Mouse (Mus musculus) limb, embryonic 14.5 days (tissue): ENCODE data around the gene Clrn3. TPM values are rescaled to one million over a fixed set of nuclear protein-coding genes. Genes with fewer than 3 reads are reported as not detected.

Experiments used
- ATAC-seq: fragments of 200-750 bp; cut with Nextera tagmentation; 2 replicates; pipeline ENCODE4 v1.8.0; 2017; ENCODE audit warnings: low read depth, moderate number of reproducible peaks, moderate TSS enrichment; ENCODE audit not compliant: low FRiP score
- DNase-seq: peaks from one replicate; pipeline ENCODE4 v3.0.0-alpha.2; 2015; ENCODE audit warnings: low spot score
- H3K27ac ChIP-seq: fragments of 300-500 bp; sonication (generic); replicated peaks from 2 replicates; pipeline ENCODE4 v1.5.1; 2014; ENCODE audit warnings: low read depth, mild to moderate bottlenecking, low read length, moderate library complexity, mixed read lengths
- H3K27me3 ChIP-seq: fragments of 300-500 bp; sonication (generic); 2 replicates; pipeline ENCODE4 v1.6.1; 2014; ENCODE audit warnings: low read length, mixed read lengths; ENCODE audit not compliant: control insufficient read depth, insufficient read depth
- H3K36me3 ChIP-seq: fragments of 300-500 bp; sonication (generic); 2 replicates; pipeline ENCODE4 v1.6.1; 2014; ENCODE audit warnings: mild to moderate bottlenecking, low read length, moderate library complexity, mixed read lengths; ENCODE audit not compliant: control insufficient read depth, insufficient read depth
- H3K4me1 ChIP-seq: fragments of 300-500 bp; sonication (generic); 2 replicates; pipeline ENCODE4 v1.6.1; 2014; ENCODE audit warnings: antibody characterized with exemption, low read length, mixed read lengths; ENCODE audit not compliant: control insufficient read depth, insufficient read depth
- H3K4me2 ChIP-seq: fragments of 300-500 bp; sonication (generic); replicated peaks from 2 replicates; pipeline ENCODE4 v1.6.1; 2014; ENCODE audit warnings: low read depth, mild to moderate bottlenecking, low read length, moderate library complexity; ENCODE audit not compliant: severe bottlenecking
- H3K4me3 ChIP-seq: fragments of 300-500 bp; sonication (generic); replicated peaks from 2 replicates; pipeline ENCODE4 v1.5.1; 2014; ENCODE audit warnings: low read length
- H3K9ac ChIP-seq: fragments of 300-500 bp; sonication (generic); 2 replicates; pipeline ENCODE4 v1.6.1; 2014; ENCODE audit warnings: mild to moderate bottlenecking, low read depth, low read length, moderate library complexity; ENCODE audit not compliant: severe bottlenecking
- H3K9me3 ChIP-seq: fragments of 300-500 bp; sonication (generic); 2 replicates; pipeline ENCODE4 v1.6.1; 2016; ENCODE audit warnings: low read length; ENCODE audit not compliant: control insufficient read depth
- POLR2A ChIP-seq: fragments of 200-500 bp; IDR thresholded peaks from 2 replicates; pipeline ENCODE4 v1.8.0; 2012; ENCODE audit warnings: inconsistent platforms, mild to moderate bottlenecking, moderate library complexity, borderline replicate concordance; ENCODE audit not compliant: insufficient read depth, insufficient read length; ENCODE audit errors: extremely low read depth
- WGBS: fragments of 180-500 bp; shearing (Covaris S2); extraction: QIAGEN DNeasy Blood & Tissue Kit; methylation state at CpG from one replicate; pipeline ENCODE4 v1.1.7; 2014; 5-methylcytosine and 5-hydroxymethylcytosine counted together
- polyA plus RNA-seq, 2 experiments: library from polyadenylated mRNA; depleted of rRNA in 1 of 2; stranded (reverse) in 1 of 2; unstranded in 1 of 2; fragments of >200 nt; fragmentation: Nextera tagmentation in 1 of 2; extraction: Ambion mirVana in 1 of 2; gene quantifications; 2 replicates each; pipeline versions ENCODE4 v1.2.1 to v1.2.3; 2012 to 2014

Clrn3 gene
- polyA plus RNA-seq, 2 experiments, result 0.03 TPM; not detected in 1

DNA sequence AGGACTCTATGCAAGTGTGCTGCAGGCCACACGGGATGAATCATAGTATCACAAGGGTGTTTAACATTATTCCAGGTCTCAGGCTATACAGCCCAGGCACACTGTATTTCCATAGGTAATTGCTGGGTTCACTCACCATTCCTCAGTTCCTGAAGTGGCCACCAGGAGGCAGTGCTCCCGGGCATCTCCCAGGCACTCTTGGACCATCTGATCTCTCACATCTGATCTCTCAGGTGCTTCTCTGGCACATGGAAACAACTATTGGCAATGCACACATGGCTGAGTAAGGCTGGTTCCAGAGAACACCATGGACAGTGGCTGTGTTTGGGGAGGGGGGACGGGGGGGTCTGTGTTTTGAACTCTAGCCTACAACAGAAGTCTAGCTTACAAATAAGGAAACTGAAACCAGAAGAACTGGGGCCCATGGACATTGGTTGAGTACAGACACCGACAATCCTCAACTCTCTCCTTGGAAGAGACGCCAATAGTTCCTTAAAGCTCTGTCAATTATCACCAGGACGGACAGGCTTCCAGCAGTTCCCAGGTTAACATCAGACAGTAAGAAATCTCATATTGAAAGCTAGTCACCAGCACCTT is 40.1 kb downstream of the Clrn3 start:
- H3K36me3 ChIP-seq, result no peaks in the 10 kb centered on the region
- no peak overlapping the region for H3K27ac ChIP-seq
- WGBS, result 73% methylated on average over 6 of the region's 6 CpGs
- H3K9ac ChIP-seq, result no peak overlapping the region
- no peak for TF ChIP-seq POLR2A
- DNase-seq (no peak), ATAC-seq (no peak)
- no peak overlapping the region for H3K4me2 ChIP-seq
- no peaks in the 10 kb centered on the region for H3K27me3 ChIP-seq
- H3K4me1 ChIP-seq, result peaks cover 4% of the 10 kb centered on the region; the same call in 1 of the 2 replicates
- no peak overlapping the region for H3K4me3 ChIP-seq
- no peaks in the 10 kb centered on the region for H3K9me3 ChIP-seq

DNA sequence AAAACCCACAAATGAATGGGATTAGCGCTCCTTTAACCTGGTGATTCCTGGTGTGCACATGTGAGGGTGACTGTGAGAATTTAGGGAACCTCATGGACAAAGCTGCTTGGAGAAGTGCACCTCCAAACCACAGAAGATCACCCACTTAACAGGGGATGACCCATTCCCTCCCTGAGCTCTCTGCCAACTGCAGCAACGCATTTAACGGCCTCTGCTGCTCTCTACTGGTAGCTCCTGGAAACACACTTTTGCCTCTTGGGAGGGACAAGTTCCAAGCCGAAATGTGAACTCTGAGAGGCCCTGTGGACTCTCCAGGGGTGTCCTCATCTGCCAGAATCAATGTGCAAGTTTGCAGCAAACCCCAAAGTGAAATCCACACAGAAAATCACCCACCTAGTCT is 41.0 kb downstream of the Clrn3 start:
- no peak for TF ChIP-seq POLR2A
- no peaks in the 10 kb centered on the region for H3K36me3 ChIP-seq
- no peak overlapping the region for H3K9ac ChIP-seq
- H3K9me3 ChIP-seq, result no peaks in the 10 kb centered on the region
- peaks cover 4% of the 10 kb centered on the region; the same call in 1 of the 2 replicates for H3K4me1 ChIP-seq
- 21% methylated on average over 4 of the region's 4 CpGs for WGBS
- no peak overlapping the region for H3K4me3 ChIP-seq
- ATAC-seq (0 out of 2 replicates have a peak, but pooled peaks have one; percentile 35), DNase-seq (peak; percentile 63)
- no peak overlapping the region for H3K4me2 ChIP-seq
- H3K27ac ChIP-seq, result no peak overlapping the region
- H3K27me3 ChIP-seq, result no peaks in the 10 kb centered on the region

DNA sequence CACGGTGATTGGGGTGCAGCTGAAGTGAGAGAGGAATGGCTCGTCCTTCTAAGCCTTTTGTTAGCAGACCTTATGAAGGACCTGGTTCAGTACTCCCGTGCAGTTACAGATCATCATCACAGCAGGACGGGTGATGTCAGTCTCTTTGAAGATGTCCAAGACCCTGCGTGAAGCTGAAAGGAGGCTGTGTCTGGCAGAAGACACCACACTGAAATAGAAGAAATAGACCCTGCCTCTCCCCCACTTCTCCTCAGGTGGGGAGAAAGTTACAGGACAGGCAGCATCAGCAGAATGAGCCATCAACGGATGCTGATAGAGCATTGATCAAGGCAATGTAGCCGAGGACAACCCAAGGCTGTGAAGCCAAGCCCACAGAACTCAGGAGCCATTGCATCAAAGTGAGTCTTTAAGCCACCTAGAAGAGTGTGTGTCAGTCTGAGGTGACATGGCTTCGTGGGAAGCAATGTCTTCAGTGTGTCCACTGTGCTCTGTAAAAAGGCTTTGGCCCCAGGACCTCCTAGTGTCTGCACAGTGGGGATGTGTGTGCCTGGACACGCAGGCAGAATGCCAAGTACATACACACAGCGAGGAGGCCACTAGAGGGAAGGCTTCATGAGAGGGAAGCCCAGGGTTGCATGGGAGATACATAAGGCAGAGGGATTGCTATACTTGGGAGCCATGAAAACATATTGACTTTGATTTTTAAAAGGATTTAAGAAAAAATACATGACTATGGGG is 41.6 kb downstream of the Clrn3 start:
- no peaks in the 10 kb centered on the region for H3K36me3 ChIP-seq
- no peak overlapping the region for H3K9ac ChIP-seq
- H3K4me3 ChIP-seq, result no peak overlapping the region
- no peaks in the 10 kb centered on the region for H3K27me3 ChIP-seq
- H3K27ac ChIP-seq, result no peak overlapping the region
- WGBS, result 56% methylated on average over 10 of the region's 10 CpGs
- TF ChIP-seq POLR2A, result no peak
- no peaks in the 10 kb centered on the region for H3K9me3 ChIP-seq
- DNase-seq (no peak), ATAC-seq (no peak)
- H3K4me2 ChIP-seq, result no peak overlapping the region
- H3K4me1 ChIP-seq, result peaks cover 4% of the 10 kb centered on the region; the same call in 1 of the 2 replicates

DNA sequence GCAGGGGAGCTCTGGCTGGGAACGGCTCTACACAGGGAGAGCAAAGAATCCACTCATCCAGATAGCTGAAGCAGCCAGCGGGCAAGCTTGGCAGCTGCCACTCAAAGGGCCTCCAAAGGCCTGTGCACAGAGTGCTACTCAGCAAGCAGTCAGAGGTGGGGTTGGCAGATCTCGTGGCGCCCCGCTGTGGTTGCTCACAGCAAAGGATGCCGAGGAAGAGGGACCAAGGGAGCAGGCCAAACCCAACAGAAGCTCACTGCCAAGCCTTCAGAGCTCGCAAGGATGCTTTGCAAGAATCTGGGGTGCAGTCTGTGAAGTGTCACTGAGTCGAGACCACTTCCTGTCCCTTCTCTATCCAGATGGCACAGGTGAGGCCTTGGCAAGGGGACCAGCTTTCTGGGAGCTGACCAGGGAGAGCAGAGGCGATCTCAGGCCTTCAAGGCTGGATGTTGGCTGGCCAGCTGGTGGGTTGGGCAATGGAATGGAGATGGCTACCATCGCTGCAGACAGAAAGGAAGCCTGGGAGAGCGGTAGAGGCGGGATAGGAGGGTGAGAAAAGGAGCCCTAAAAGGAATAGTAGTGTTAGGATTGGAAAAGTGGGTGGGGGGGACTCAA is 42.6 kb downstream of the Clrn3 start:
- DNase-seq, result peak; percentile 48
- no peak overlapping the region for H3K27ac ChIP-seq
- H3K27me3 ChIP-seq, result no peaks in the 10 kb centered on the region
- no peak overlapping the region for H3K4me2 ChIP-seq
- no peak for TF ChIP-seq POLR2A
- no peaks in the 10 kb centered on the region for H3K9me3 ChIP-seq
- peaks cover 4% of the 10 kb centered on the region; the same call in 1 of the 2 replicates for H3K4me1 ChIP-seq
- H3K4me3 ChIP-seq, result no peak overlapping the region
- WGBS, result 24% methylated on average over 12 of the region's 12 CpGs
- H3K36me3 ChIP-seq, result no peaks in the 10 kb centered on the region
- ATAC-seq, result no peak
- no peak overlapping the region for H3K9ac ChIP-seq

DNA sequence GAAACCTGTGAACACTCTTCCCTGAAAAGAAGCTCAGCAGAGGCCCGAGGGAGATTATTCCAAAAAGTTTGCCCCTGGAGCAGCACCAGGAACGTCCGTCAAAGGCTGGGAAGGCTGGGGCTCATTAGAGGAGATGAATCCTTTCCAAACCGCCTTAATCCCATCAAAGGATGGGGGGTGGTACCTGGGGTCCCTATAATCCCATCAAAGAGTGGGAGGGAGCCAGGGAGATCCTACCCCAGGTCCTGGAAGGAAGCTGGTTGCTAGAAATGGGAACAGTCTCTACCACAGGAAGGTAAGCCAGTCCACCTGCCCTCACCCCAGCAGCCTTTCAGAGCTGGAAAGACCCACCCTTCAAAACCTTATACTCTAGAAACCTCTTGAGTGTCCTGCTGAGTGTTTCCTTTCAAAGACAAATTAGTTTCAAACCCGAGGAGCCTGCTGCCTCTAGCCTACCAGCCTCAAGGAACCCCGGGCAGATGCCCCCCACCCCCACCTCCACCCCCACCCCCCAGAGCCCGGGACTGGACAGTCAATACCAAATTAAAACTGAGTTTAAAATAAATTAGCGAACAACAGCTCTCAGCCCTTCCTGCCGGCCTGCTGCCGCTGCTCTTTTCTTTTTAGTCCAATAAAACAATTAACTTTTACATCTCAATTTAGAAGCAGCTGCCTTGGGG is 43.2 kb downstream of the Clrn3 start:
- Histone ChIP-seq H3K4me3 (no peak overlapping the region), H3K9ac (no peak overlapping the region), H3K27me3 (no peaks in the 10 kb centered on the region), H3K27ac (no peak overlapping the region), H3K9me3 (no peaks in the 10 kb centered on the region), H3K4me2 (no peak overlapping the region), H3K4me1 (peaks cover 4% of the 10 kb centered on the region; the same call in 1 of the 2 replicates), H3K36me3 (no peaks in the 10 kb centered on the region)
- WGBS, result 8% methylated on average over 10 of the region's 10 CpGs
- TF ChIP-seq POLR2A, result no peak
- DNase-seq, result no peak
- ATAC-seq, result no peak
